Comparison of ENCODE assay signal across 9 mouse cellular contexts in the genomic region with DNA sequence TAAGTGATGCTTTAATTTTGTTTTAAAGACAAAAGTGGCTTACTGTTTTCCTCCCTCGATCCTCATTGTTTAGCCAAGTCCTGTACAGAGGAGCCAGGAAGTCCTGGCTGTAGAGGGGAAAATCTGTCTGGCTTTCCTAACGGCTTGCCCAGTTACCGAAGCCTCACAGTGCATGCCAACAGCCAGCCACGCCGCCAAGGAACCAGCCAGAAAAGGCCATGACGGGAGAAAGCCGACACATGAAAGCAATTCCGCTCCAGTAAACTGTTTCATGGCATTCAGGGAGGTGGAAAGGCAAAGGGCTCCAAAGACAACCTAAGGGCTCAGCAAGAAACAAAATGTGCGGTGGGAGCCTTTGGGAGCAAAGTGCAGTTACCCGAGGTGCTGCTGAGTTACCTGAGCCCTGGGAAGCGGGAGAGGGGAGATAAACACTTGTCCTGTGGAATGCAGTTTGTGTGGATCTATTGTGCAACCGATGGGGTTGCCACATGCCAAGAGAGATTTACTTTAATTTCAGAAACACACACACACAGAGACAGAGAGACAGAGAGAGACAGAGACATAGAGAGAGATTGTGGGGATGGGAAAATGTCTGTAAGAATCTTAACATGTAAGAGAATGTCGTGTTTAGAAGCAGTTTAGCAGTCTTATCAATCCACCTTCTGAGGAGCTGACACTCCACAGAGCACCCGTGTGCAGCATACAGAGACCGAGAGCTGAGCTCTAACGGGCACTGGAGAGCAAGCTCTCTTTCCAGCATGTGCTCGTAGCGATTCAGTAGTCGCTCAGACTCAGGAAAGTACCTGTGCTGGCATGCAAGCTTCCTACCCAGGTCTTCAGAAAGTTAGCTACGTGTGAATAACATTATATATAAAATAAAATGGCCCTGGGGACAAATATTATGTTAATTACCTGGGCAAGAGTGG.
DNase-seq lines count a peak whose midpoint lies in the region; ATAC-seq and TF ChIP-seq lines count a peak whose summit lies in the region.
"Had no signal": no experiment of that assay in that cellular context is flagged by ENCODE, and none has a peak within 500 bp of the region (broad histone marks: within the 10 kb centered on the region; RNA-seq: fewer than 3 reads in every experiment).

No protein-coding gene starts in this region.

- no peak overlapping the region for H3K4me2 ChIP-seq in forebrain, embryonic 12.5 days

- no peaks in the 10 kb centered on the region for H3K4me1 ChIP-seq in lung, adult 2 months (ENCODE audit: control insufficient read depth, insufficient read depth, low read length)
- H3K4me1 ChIP-seq in forebrain, embryonic 12.5 days = peaks cover 7% of the 10 kb centered on the region; the same call in 1 of the 2 replicates

- TF ChIP-seq CTCF in lung, adult 2 months (IDR thresholded peaks at IDR 0.05; ENCODE audit: insufficient read depth, low read length) = no peak

- no peak overlapping the region for H3K4me3 ChIP-seq in lung, adult 2 months (replicated peaks; ENCODE audit: extremely low read depth, low read depth, low read length)
- no peak overlapping the region for H3K4me3 ChIP-seq in forebrain, embryonic 12.5 days (replicated peaks)

- no peaks in the 10 kb centered on the region for H3K36me3 ChIP-seq in forebrain, embryonic 12.5 days (replicated peaks)

- TF ChIP-seq POLR2A in lung, adult 2 months (IDR thresholded peaks at IDR 0.05; ENCODE audit: borderline replicate concordance, extremely low read depth, low read depth, low read length) = peak; percentile 41; the same call in 1 of the 2 replicates

- 35% methylated on average over 20 of the region's 20 CpGs for WGBS in lung, adult 2 months
- 62% methylated on average over 20 of the region's 20 CpGs for WGBS in forebrain, embryonic 12.5 days

- H3K9ac ChIP-seq in forebrain, embryonic 12.5 days = no peak overlapping the region

- no peaks in the 10 kb centered on the region for H3K9me3 ChIP-seq in forebrain, embryonic 12.5 days

- H3K27ac ChIP-seq in forebrain, embryonic 12.5 days = no peak overlapping the region

- DNase-seq in adrenal gland, postnatal 14 days = peak; percentile 47
- DNase-seq in adrenal gland, adult 8-10 months = no peak
- DNase-seq in kidney, postnatal 4 days = peak; percentile 12 to 37
- no peak for DNase-seq in kidney, adult 8-10 months
- DNase-seq in gastrocnemius, postnatal 10 days = peak; percentile 51
- peak; percentile 46 for DNase-seq in lung, adult 2 months
- no peak for DNase-seq in thymus, postnatal 36 days
- DNase-seq: layer of hippocampus, postnatal 36 days had no signal

- ATAC-seq in forebrain, embryonic 12.5 days (ENCODE audit: low FRiP score) = no peak

- H3K27me3 ChIP-seq in forebrain, embryonic 12.5 days = no peaks in the 10 kb centered on the region

Comparison
In these comparisons a context has a peak if more than half of its experiments do, and no peak if none do; other contexts are left out.
1. DNase-seq: peak in adrenal gland, postnatal 14 days (single experiment), kidney, postnatal 4 days (2 of 2), gastrocnemius, postnatal 10 days (single experiment) and lung, adult 2 months (single experiment); none in adrenal gland, adult 8-10 months (single experiment), kidney, adult 8-10 months (0 of 2) and thymus, postnatal 36 days (0 of 2).